Mouse (Mus musculus) hindbrain, embryonic 13.5 days (tissue): ENCODE measurements around the gene Sfxn5. TPM values are rescaled to one million over a fixed set of nuclear protein-coding genes. Genes with fewer than 3 reads are reported as not detected.

ENCODE experiments used
- ATAC-seq: fragments of 200-750 bp; cut with Nextera tagmentation; 2 replicates; pipeline ENCODE4 v1.8.0; 2017; ENCODE audit warnings: moderate TSS enrichment; ENCODE audit not compliant: low FRiP score
- H3K27ac ChIP-seq: fragments of 300-500 bp; sonication (generic); 2 replicates; pipeline ENCODE4 v1.5.1; 2015; ENCODE audit warnings: inconsistent platforms, mild to moderate bottlenecking, moderate library complexity
- H3K27me3 ChIP-seq: fragments of 300-500 bp; sonication (generic); 2 replicates; pipeline ENCODE4 v1.6.1; 2015; ENCODE audit warnings: mild to moderate bottlenecking, inconsistent platforms
- H3K36me3 ChIP-seq: fragments of 300-500 bp; sonication (generic); 2 replicates; pipeline ENCODE4 v1.6.1; 2015; ENCODE audit warnings: mild to moderate bottlenecking, inconsistent platforms
- H3K4me1 ChIP-seq: fragments of 300-500 bp; sonication (generic); replicated peaks from 2 replicates; pipeline ENCODE4 v1.6.1; 2015; ENCODE audit warnings: inconsistent platforms
- H3K4me2 ChIP-seq: fragments of 300-500 bp; sonication (generic); 2 replicates; pipeline ENCODE4 v1.6.1; 2015; ENCODE audit warnings: inconsistent platforms, mild to moderate bottlenecking, moderate library complexity
- H3K4me3 ChIP-seq: fragments of 300-500 bp; sonication (generic); 2 replicates; pipeline ENCODE4 v1.5.1; 2015; ENCODE audit warnings: mild to moderate bottlenecking, inconsistent platforms
- H3K9ac ChIP-seq: fragments of 300-500 bp; sonication (generic); 2 replicates; pipeline ENCODE4 v1.6.1; 2015; ENCODE audit warnings: mild to moderate bottlenecking, inconsistent platforms
- H3K9me3 ChIP-seq: fragments of 300-500 bp; sonication (generic); 2 replicates; pipeline ENCODE4 v1.6.1; 2016; ENCODE audit warnings: inconsistent platforms
- WGBS: fragments of 180-500 bp; shearing (Covaris S2); methylation state at CpG from one replicate; pipeline ENCODE4 v1.1.7; 2015; 5-methylcytosine and 5-hydroxymethylcytosine counted together
- polyA plus RNA-seq: library from polyadenylated mRNA; unstranded; fragments of >200 nt; fragmentation: Nextera tagmentation; extraction: Ambion mirVana; gene quantifications from 2 replicates; pipeline ENCODE4 v1.2.1, GENCODE M21; 2015

The Sfxn5 gene
- polyA plus RNA-seq, 1 experiment from 2014 or later = 19.6 TPM

GRCm38 (mm10) chr6:85262865-85263515 is 70.2 kb downstream of the Sfxn5 start:
- H3K4me3 ChIP-seq = no peak overlapping the region
- no peaks in the 10 kb centered on the region for H3K36me3 ChIP-seq
- peaks cover 35% of the 10 kb centered on the region for H3K4me1 ChIP-seq
- no peak for ATAC-seq
- no peak overlapping the region for H3K27ac ChIP-seq
- H3K27me3 ChIP-seq = peaks cover 50% of the 10 kb centered on the region
- no peaks in the 10 kb centered on the region for H3K9me3 ChIP-seq
- H3K4me2 ChIP-seq = no peak overlapping the region
- H3K9ac ChIP-seq = no peak overlapping the region
- 95% methylated on average over 4 of the region's 4 CpGs for WGBS

- Histone ChIP-seq H3K27ac (peak overlapping the region; percentile 30; the same call in 1 of the 2 replicates), H3K9me3 (no peaks in the 10 kb centered on the region), H3K9ac (no peak overlapping the region), H3K4me1 (peaks cover 19% of the 10 kb centered on the region), H3K4me2 (no peak overlapping the region), H3K36me3 (no peaks in the 10 kb centered on the region), H3K4me3 (no peak overlapping the region), H3K27me3 (peaks cover 21% of the 10 kb centered on the region)
- no peak for ATAC-seq
- 50% methylated on average over 12 of the region's 12 CpGs for WGBS
Measured at GRCm38 (mm10) chr6:85259094-85259630, 74.1 kb downstream of the Sfxn5 start.

- H3K4me2 ChIP-seq = no peak overlapping the region
- H3K4me1 ChIP-seq = peaks cover 42% of the 10 kb centered on the region
- ATAC-seq = no peak
- WGBS = 81% methylated on average over 6 of the region's 6 CpGs
- no peak overlapping the region for H3K4me3 ChIP-seq
- no peaks in the 10 kb centered on the region for H3K36me3 ChIP-seq
- no peaks in the 10 kb centered on the region for H3K9me3 ChIP-seq
- H3K9ac ChIP-seq = no peak overlapping the region
- no peaks in the 10 kb centered on the region for H3K27me3 ChIP-seq
- H3K27ac ChIP-seq = no peak overlapping the region
Measured at GRCm38 (mm10) chr6:85255578-85255977, 77.6 kb downstream of the Sfxn5 start.

- Histone ChIP-seq H3K36me3 (no peaks in the 10 kb centered on the region), H3K9me3 (no peaks in the 10 kb centered on the region), H3K4me1 (peaks cover 38% of the 10 kb centered on the region), H3K4me3 (no peak overlapping the region), H3K27ac (no peak overlapping the region), H3K4me2 (no peak overlapping the region), H3K27me3 (no peaks in the 10 kb centered on the region), H3K9ac (no peak overlapping the region)
- 56% methylated on average over 7 of the region's 7 CpGs for WGBS
- peak; percentile 22; the same call in 1 of the 2 replicates for ATAC-seq
Measured at GRCm38 (mm10) chr6:85253994-85254541, 79.2 kb downstream of the Sfxn5 start.

- Histone ChIP-seq H3K27ac (no peak overlapping the region), H3K4me3 (no peak overlapping the region), H3K36me3 (no peaks in the 10 kb centered on the region), H3K27me3 (peaks cover 4% of the 10 kb centered on the region; the same call in 1 of the 2 replicates), H3K9ac (no peak overlapping the region), H3K9me3 (no peaks in the 10 kb centered on the region), H3K4me2 (no peak overlapping the region), H3K4me1 (peaks cover 30% of the 10 kb centered on the region)
- ATAC-seq = no peak
- WGBS = 77% methylated on average over 3 of the region's 3 CpGs
Measured at GRCm38 (mm10) chr6:85253275-85253674, 79.9 kb downstream of the Sfxn5 start.

- H3K27ac ChIP-seq = peak overlapping the region; percentile 35; the same call in 1 of the 2 replicates
- H3K27me3 ChIP-seq = peaks cover 4% of the 10 kb centered on the region; the same call in 1 of the 2 replicates
- H3K36me3 ChIP-seq = no peaks in the 10 kb centered on the region
- peaks cover 29% of the 10 kb centered on the region for H3K4me1 ChIP-seq
- H3K4me3 ChIP-seq = no peak overlapping the region
- no peak overlapping the region for H3K9ac ChIP-seq
- ATAC-seq = peak; percentile 52; the same call in 1 of the 2 replicates
- H3K9me3 ChIP-seq = no peaks in the 10 kb centered on the region
- no peak overlapping the region for H3K4me2 ChIP-seq
- 60% methylated on average over 17 of the region's 17 CpGs for WGBS
Measured at GRCm38 (mm10) chr6:85252251-85253058, 80.8 kb downstream of the Sfxn5 start.

GRCm38 (mm10) chr6:85250811-85251241 is 82.4 kb downstream of the Sfxn5 start:
- peaks cover 4% of the 10 kb centered on the region; the same call in 1 of the 2 replicates for H3K27me3 ChIP-seq
- no peak for ATAC-seq
- no peak overlapping the region for H3K27ac ChIP-seq
- H3K4me2 ChIP-seq = no peak overlapping the region
- whole genome bisulfite sequencing = 42% methylated on average over 6 of the region's 6 CpGs
- H3K4me3 ChIP-seq = no peak overlapping the region
- no peak overlapping the region for H3K9ac ChIP-seq
- peaks cover 29% of the 10 kb centered on the region for H3K4me1 ChIP-seq
- H3K36me3 ChIP-seq = no peaks in the 10 kb centered on the region
- H3K9me3 ChIP-seq = no peaks in the 10 kb centered on the region

GRCm38 (mm10) chr6:85249821-85250220 is 83.4 kb downstream of the Sfxn5 start:
- WGBS = 76% methylated on average over 9 of the region's 9 CpGs
- Histone ChIP-seq H3K27me3 (peaks cover 4% of the 10 kb centered on the region; the same call in 1 of the 2 replicates), H3K4me1 (peaks cover 29% of the 10 kb centered on the region), H3K36me3 (no peaks in the 10 kb centered on the region), H3K27ac (no peak overlapping the region), H3K4me3 (no peak overlapping the region), H3K9me3 (no peaks in the 10 kb centered on the region), H3K9ac (no peak overlapping the region), H3K4me2 (no peak overlapping the region)
- no peak for ATAC-seq

- no peak overlapping the region for H3K27ac ChIP-seq
- H3K9ac ChIP-seq = no peak overlapping the region
- 0 out of 2 replicates have a peak, but pooled peaks cover 17% of the 10 kb centered on the region for H3K27me3 ChIP-seq
- H3K9me3 ChIP-seq = no peaks in the 10 kb centered on the region
- 13% methylated on average over 4 of the region's 4 CpGs for WGBS
- H3K4me1 ChIP-seq = peaks cover 7% of the 10 kb centered on the region
- ATAC-seq = no peak
- no peak overlapping the region for H3K4me2 ChIP-seq
- H3K4me3 ChIP-seq = no peak overlapping the region
- no peaks in the 10 kb centered on the region for H3K36me3 ChIP-seq
Measured at GRCm38 (mm10) chr6:85239044-85239489, 94.2 kb downstream of the Sfxn5 start.

- Histone ChIP-seq H3K27me3 (0 out of 2 replicates have a peak, but pooled peaks cover 21% of the 10 kb centered on the region), H3K9ac (no peak overlapping the region), H3K27ac (no peak overlapping the region), H3K4me2 (no peak overlapping the region), H3K4me3 (no peak overlapping the region), H3K36me3 (no peaks in the 10 kb centered on the region), H3K9me3 (no peaks in the 10 kb centered on the region), H3K4me1 (peaks cover 10% of the 10 kb centered on the region)
- no peak for ATAC-seq
- 57% methylated on average over 10 of the region's 10 CpGs for WGBS
Measured at GRCm38 (mm10) chr6:85237595-85238337, 95.5 kb downstream of the Sfxn5 start.

GRCm38 (mm10) chr6:85237001-85237400 is 96.2 kb downstream of the Sfxn5 start:
- Histone ChIP-seq H3K4me3 (no peak overlapping the region), H3K4me2 (no peak overlapping the region), H3K27me3 (0 out of 2 replicates have a peak, but pooled peaks cover 21% of the 10 kb centered on the region), H3K27ac (no peak overlapping the region), H3K4me1 (peaks cover 15% of the 10 kb centered on the region), H3K36me3 (no peaks in the 10 kb centered on the region), H3K9me3 (no peaks in the 10 kb centered on the region), H3K9ac (no peak overlapping the region)
- 40% methylated on average over 5 of the region's 5 CpGs for WGBS
- ATAC-seq = no peak
